Comparison of ENCODE assay signal across 21 mouse cellular contexts in genomic region chr6:89125916-89126315, GRCm38 (mm10).
DNase-seq lines count a peak whose midpoint lies in the region; ATAC-seq and TF ChIP-seq lines count a peak whose summit lies in the region.
"Had no signal": no experiment of that assay in that cellular context is flagged by ENCODE, and none has a peak within 500 bp of the region (broad histone marks: within the 10 kb centered on the region; RNA-seq: fewer than 3 reads in every experiment).

No protein-coding gene starts in this region.

- H3K4me1 ChIP-seq in heart, embryonic 10.5 days: peaks cover 9% of the 10 kb centered on the region
- H3K4me1 ChIP-seq in ES-E14 (ENCODE audit: control insufficient read depth in 2 of 2, insufficient read depth in 2 of 2, low read length in 2 of 2, poor library complexity in 1 of 2): peaks cover 0 to 10% of the 10 kb centered on the region in 2 experiments; a peak in 3 of 4 replicates
- H3K4me1 ChIP-seq in kidney, embryonic 14.5 days (ENCODE audit: control insufficient read depth, insufficient read depth, low read length): no peaks in the 10 kb centered on the region
- H3K4me1 ChIP-seq: embryonic facial prominence, embryonic 12.5 days had no signal

- peak; percentile 78 for DNase-seq in heart, adult 11 months
- no peak for DNase-seq in heart, embryonic 10.5 days (ENCODE audit: low spot score)
- DNase-seq in ES-E14 (ENCODE audit: low read depth, low spot score) (peak; percentile 34), ZHBTc4 (ENCODE audit: low read depth, low spot score) (peak; percentile 67)
- no peak for DNase-seq in layer of hippocampus, postnatal 25 days (ENCODE audit: extremely low spot score in 1 of 2, low spot score in 1 of 2)
- DNase-seq: adrenal gland, adult 2 months; adrenal gland, postnatal 10 days; adrenal gland, postnatal 25 days; B cell, adult 2 months; cerebellum, adult 11 months; cerebellum, adult 18-20 months; cerebellum, adult 8-10 months; cerebellum, adult 9-11 months; cerebellum, postnatal 14 days had no signal

- ATAC-seq in kidney, embryonic 14.5 days (ENCODE audit: low FRiP score, low TSS enrichment): no peak
- ATAC-seq: CD4-positive, CD25-positive, alpha-beta regulatory T cell, adult 4 months; forebrain, embryonic 14.5 days; forebrain, embryonic 16.5 days had no signal

- H3K27me3 ChIP-seq in heart, embryonic 10.5 days (ENCODE audit: insufficient read depth, poor library complexity, severe bottlenecking): peaks cover 24% of the 10 kb centered on the region
- no peaks in the 10 kb centered on the region for H3K27me3 ChIP-seq in kidney, embryonic 14.5 days (ENCODE audit: control insufficient read depth, insufficient read depth, low read length)
- H3K27me3 ChIP-seq: embryonic facial prominence, embryonic 12.5 days had no signal

- no peak overlapping the region for H3K4me3 ChIP-seq in heart, embryonic 10.5 days
- H3K4me3 ChIP-seq in ES-E14 (ENCODE audit: insufficient read depth in 1 of 2, low read depth in 1 of 2, low read length in 2 of 2, poor library complexity in 1 of 2, severe bottlenecking in 1 of 2): no peak overlapping the region
- no peak overlapping the region for H3K4me3 ChIP-seq in kidney, embryonic 14.5 days (ENCODE audit: low read length)
- H3K4me3 ChIP-seq: embryonic facial prominence, embryonic 10.5 days; embryonic facial prominence, embryonic 12.5 days; forebrain, embryonic 12.5 days had no signal

- no peaks in the 10 kb centered on the region for H3K9me3 ChIP-seq in heart, embryonic 10.5 days
- H3K9me3 ChIP-seq in ES-E14 (ENCODE audit: control insufficient read depth, insufficient read depth, low read depth, low read length): no peaks in the 10 kb centered on the region
- H3K9me3 ChIP-seq in kidney, embryonic 14.5 days (ENCODE audit: control insufficient read depth, low read length): no peaks in the 10 kb centered on the region
- H3K9me3 ChIP-seq: embryonic facial prominence, embryonic 10.5 days; embryonic facial prominence, embryonic 12.5 days; forebrain, embryonic 12.5 days had no signal

- H3K9ac ChIP-seq in ES-E14 (ENCODE audit: insufficient read depth, low read depth, low read length, poor library complexity, severe bottlenecking): no peak overlapping the region
- no peak overlapping the region for H3K9ac ChIP-seq in kidney, embryonic 14.5 days (ENCODE audit: low read depth, low read length)
- H3K9ac ChIP-seq: embryonic facial prominence, embryonic 12.5 days; forebrain, embryonic 12.5 days had no signal

- in situ Hi-C loops in ES-E14 (cut with MboI; ENCODE audit: low sequenced_read_pairs in 2 of 2, unreplicated experiment in 2 of 2): no loop called here

- H3K36me3 ChIP-seq in heart, embryonic 10.5 days: no peaks in the 10 kb centered on the region
- H3K36me3 ChIP-seq in ES-E14 (ENCODE audit: control insufficient read depth, insufficient read depth, low read length, poor library complexity, severe bottlenecking): no peaks in the 10 kb centered on the region
- no peaks in the 10 kb centered on the region for H3K36me3 ChIP-seq in kidney, embryonic 14.5 days (ENCODE audit: control insufficient read depth, insufficient read depth, low read length)
- H3K36me3 ChIP-seq: embryonic facial prominence, embryonic 10.5 days; embryonic facial prominence, embryonic 12.5 days; forebrain, embryonic 12.5 days had no signal

- no peak overlapping the region for H3K4me2 ChIP-seq in kidney, embryonic 14.5 days (replicated peaks; ENCODE audit: low read depth, low read length)
- H3K4me2 ChIP-seq: embryonic facial prominence, embryonic 12.5 days; forebrain, embryonic 12.5 days had no signal

- WGBS in heart, embryonic 10.5 days: 45% methylated on average over 9 of the region's 9 CpGs
- WGBS in kidney, embryonic 14.5 days: 62% methylated on average over 9 of the region's 9 CpGs

- H3K27ac ChIP-seq in heart, embryonic 10.5 days: no peak overlapping the region
- no peak overlapping the region for H3K27ac ChIP-seq in ES-E14 (ENCODE audit: insufficient read depth, low read depth, low read length, poor library complexity, severe bottlenecking)
- H3K27ac ChIP-seq in kidney, embryonic 14.5 days (ENCODE audit: low read depth, low read length): no peak overlapping the region
- H3K27ac ChIP-seq: embryonic facial prominence, embryonic 10.5 days; embryonic facial prominence, embryonic 12.5 days; forebrain, embryonic 12.5 days had no signal

TF ChIP-seq in ES-E14, 5 proteins besides CTCF, POLR2A, EP300 and RAD21:
- TF ChIP-seq MAFK (IDR thresholded peaks at IDR 0.05; ENCODE audit: insufficient read depth, low read depth, low read length): no peak
- TF ChIP-seq ZC3H11A (IDR thresholded peaks at IDR 0.05; ENCODE audit: borderline replicate concordance, low read depth, low read length): no peak
- TF ChIP-seq HCFC1 (IDR thresholded peaks at IDR 0.05; ENCODE audit: borderline replicate concordance, insufficient read depth, low read length): no peak
- no peak for TF ChIP-seq CHD2 (IDR thresholded peaks at IDR 0.05; ENCODE audit: low read depth, low read length)
- TF ChIP-seq ZNF384 (IDR thresholded peaks at IDR 0.05; ENCODE audit: low read depth, low read length): no peak
TF ChIP-seq in ES-E14: peak in this region for 0.

Comparison
In these comparisons a context has a peak if more than half of its experiments do, and no peak if none do; other contexts are left out.
1. DNase-seq: peak in heart, adult 11 months (single experiment), ES-E14 (single experiment) and ZHBTc4 (single experiment); none in heart, embryonic 10.5 days (single experiment) and layer of hippocampus, postnatal 25 days (0 of 2).